11 mouse cellular contexts compared by ENCODE assay signal in genomic region chr11:86851714-86852533, GRCm38 (mm10). TPM values are rescaled to one million over a fixed set of nuclear protein-coding genes. Genes with fewer than 3 reads are reported as not detected.
A peak's percentile ranks its signal among the peaks of the same experiment; 100 is the strongest.
DNase-seq lines count a peak whose midpoint lies in the region; ATAC-seq and TF ChIP-seq lines count a peak whose summit lies in the region.
"Had no signal": no experiment of that assay in that cellular context is flagged by ENCODE, and none has a peak within 500 bp of the region (broad histone marks: within the 10 kb centered on the region; RNA-seq: fewer than 3 reads in every experiment).

No protein-coding gene starts in this region.

- no peak overlapping the region for H3K27ac ChIP-seq in embryonic facial prominence, embryonic 13.5 days
- H3K27ac ChIP-seq in limb, embryonic 14.5 days (replicated peaks; ENCODE audit: low read depth, low read length) = no peak overlapping the region

- no peak for DNase-seq in frontal cortex, postnatal 36 days (ENCODE audit: low spot score in 2 of 2)
- peak; percentile 61 for DNase-seq in 3T3-L1 (ENCODE audit: low read depth, low spot score)
- no peak for DNase-seq in limb, embryonic 14.5 days (ENCODE audit: low spot score)
- no peak for DNase-seq in embryo, embryonic 11 days
- DNase-seq in ovary, postnatal 36 days (ENCODE audit: low spot score) = no peak
- DNase-seq in kidney, adult 11 months = no peak
- DNase-seq: gastrocnemius, postnatal 36 days; kidney, postnatal 36 days; right cerebral cortex, postnatal 25 days had no signal

- 35% methylated on average over 7 of the region's 7 CpGs for WGBS in embryonic facial prominence, embryonic 13.5 days
- WGBS in limb, embryonic 14.5 days = 22% methylated on average over 7 of the region's 7 CpGs

- no peak overlapping the region for H3K4me3 ChIP-seq in embryonic facial prominence, embryonic 13.5 days
- H3K4me3 ChIP-seq in limb, embryonic 14.5 days (replicated peaks; ENCODE audit: low read length) = no peak overlapping the region

- no peaks in the 10 kb centered on the region for H3K27me3 ChIP-seq in embryonic facial prominence, embryonic 13.5 days
- H3K27me3 ChIP-seq in limb, embryonic 14.5 days (ENCODE audit: control insufficient read depth, insufficient read depth, low read length) = no peaks in the 10 kb centered on the region

- H3K9me3 ChIP-seq in embryonic facial prominence, embryonic 13.5 days = no peaks in the 10 kb centered on the region
- H3K9me3 ChIP-seq in limb, embryonic 14.5 days (ENCODE audit: control insufficient read depth, low read length) = no peaks in the 10 kb centered on the region

- no peaks in the 10 kb centered on the region for H3K36me3 ChIP-seq in embryonic facial prominence, embryonic 13.5 days
- H3K36me3 ChIP-seq in limb, embryonic 14.5 days (ENCODE audit: control insufficient read depth, insufficient read depth, low read length) = no peaks in the 10 kb centered on the region

- H3K4me2 ChIP-seq in embryonic facial prominence, embryonic 13.5 days = peak overlapping the region; percentile 30
- H3K4me2 ChIP-seq in limb, embryonic 14.5 days (replicated peaks; ENCODE audit: low read depth, low read length, severe bottlenecking) = peak overlapping the region; percentile 35

- ATAC-seq in frontal cortex, adult (ENCODE audit: low TSS enrichment) = 0 out of 2 replicates have a peak, but pooled peaks have one; percentile 20
- no peak for ATAC-seq in embryonic facial prominence, embryonic 13.5 days (ENCODE audit: insufficient number of reproducible peaks, insufficient read depth, low FRiP score, low TSS enrichment, low read depth)
- ATAC-seq in limb, embryonic 14.5 days (ENCODE audit: low FRiP score, low read depth) = no peak

- no peak overlapping the region for H3K9ac ChIP-seq in embryonic facial prominence, embryonic 13.5 days
- H3K9ac ChIP-seq in limb, embryonic 14.5 days (ENCODE audit: low read depth, low read length, severe bottlenecking) = no peak overlapping the region

- no peak for TF ChIP-seq POLR2A in limb, embryonic 14.5 days (IDR thresholded peaks at IDR 0.05; ENCODE audit: borderline replicate concordance, extremely low read depth, insufficient read depth, insufficient read length)

- H3K4me1 ChIP-seq in embryonic facial prominence, embryonic 13.5 days = peaks cover 17% of the 10 kb centered on the region
- peaks cover 14% of the 10 kb centered on the region; the same call in 1 of the 2 replicates for H3K4me1 ChIP-seq in limb, embryonic 14.5 days (ENCODE audit: control insufficient read depth, insufficient read depth, low read length)

RNA-seq across cellular contexts. Expression of gene Dhx40, which starts 44.4 kb away (rescaled TPM):
- 27.0 and 27.7 TPM in 2 replicates for polyA plus RNA-seq in embryonic facial prominence, embryonic 13.5 days (2015; fragmentation: Nextera tagmentation; extraction: Ambion mirVana)
- 13.9 and 15.2 TPM in 2 replicates for polyA plus RNA-seq in limb, embryonic 14.5 days (2012; rRNA removed)
- polyA plus RNA-seq in limb, embryonic 14.5 days (2014; fragmentation: Nextera tagmentation; extraction: Ambion mirVana) = 23.3 and 27.8 TPM in 2 replicates
